Mouse (Mus musculus) kidney, embryonic 16.5 days (tissue): ENCODE data around the gene Taok2. TPM values are rescaled to one million over a fixed set of nuclear protein-coding genes. Genes with fewer than 3 reads are reported as not detected.
"Not testable (repeated sequence)": the region's sequence is repeated elsewhere in the genome, so short reads cannot be mapped to it uniquely, and the experiment has no call there.

Experiments
- ATAC-seq: fragments of 200-750 bp; cut with Nextera tagmentation; 2 replicates; pipeline ENCODE4 v1.8.0; 2017; ENCODE audit warnings: moderate TSS enrichment; ENCODE audit not compliant: low FRiP score, low TSS enrichment
- H3K27ac ChIP-seq: fragments of 300-500 bp; sonication (generic); 2 replicates; pipeline ENCODE4 v1.5.1; 2014; ENCODE audit warnings: low read length
- H3K27me3 ChIP-seq: fragments of 300-500 bp; sonication (generic); 2 replicates; pipeline ENCODE4 v1.6.1; 2014; ENCODE audit warnings: low read length, control low read depth, mixed read lengths; ENCODE audit not compliant: insufficient read depth
- H3K36me3 ChIP-seq: fragments of 300-500 bp; sonication (generic); 2 replicates; pipeline ENCODE4 v1.6.1; 2014; ENCODE audit warnings: low read length, control low read depth, mixed read lengths; ENCODE audit not compliant: insufficient read depth
- H3K4me1 ChIP-seq: fragments of 300-500 bp; sonication (generic); 2 replicates; pipeline ENCODE4 v1.6.1; 2014; ENCODE audit warnings: low read length, control low read depth, mixed read lengths; ENCODE audit not compliant: insufficient read depth
- H3K4me2 ChIP-seq: fragments of 300-500 bp; sonication (generic); replicated peaks from 2 replicates; pipeline ENCODE4 v1.6.1; 2014; ENCODE audit warnings: low read depth, low read length
- H3K4me3 ChIP-seq: fragments of 300-500 bp; sonication (generic); 2 replicates; pipeline ENCODE4 v1.5.1; 2014; ENCODE audit warnings: mild to moderate bottlenecking, low read length
- H3K9ac ChIP-seq: fragments of 300-500 bp; sonication (generic); replicated peaks from 2 replicates; pipeline ENCODE4 v1.6.1; 2014; ENCODE audit warnings: low read length
- H3K9me3 ChIP-seq: fragments of 300-500 bp; sonication (generic); 2 replicates; pipeline ENCODE4 v1.6.1; 2016; ENCODE audit warnings: low read length, control low read depth
- WGBS: fragments of 180-500 bp; shearing (Covaris S2); extraction: QIAGEN DNeasy Blood & Tissue Kit; methylation state at CpG from one replicate; pipeline ENCODE4 v1.1.7; 2014; 5-methylcytosine and 5-hydroxymethylcytosine counted together
- polyA plus RNA-seq: library from polyadenylated mRNA; unstranded; fragments of >200 nt; fragmentation: Nextera tagmentation; extraction: Ambion mirVana; gene quantifications from 2 replicates; pipeline ENCODE4 v1.2.1, GENCODE M21; 2015

Taok2 gene
- polyA plus RNA-seq, 1 experiment from 2014 or later, result 58.6 TPM

- not testable (repeated sequence) for H3K4me3 ChIP-seq, H3K9me3 ChIP-seq, H3K36me3 ChIP-seq, H3K4me2 ChIP-seq, H3K9ac ChIP-seq, ATAC-seq, H3K27me3 ChIP-seq, H3K27ac ChIP-seq, H3K4me1 ChIP-seq
- 27% methylated on average over 4 of the region's 4 CpGs for WGBS
Measured at GRCm38 (mm10) chr7:126918356-126918755, 33.9 kb upstream of the Taok2 start.

- H3K27ac ChIP-seq, result no peak overlapping the region
- H3K27me3 ChIP-seq, result no peaks in the 10 kb centered on the region
- no peak overlapping the region for H3K9ac ChIP-seq
- no peak overlapping the region for H3K4me3 ChIP-seq
- H3K9me3 ChIP-seq, result no peaks in the 10 kb centered on the region
- no peaks in the 10 kb centered on the region for H3K4me1 ChIP-seq
- 87% methylated on average over 3 of the region's 3 CpGs for WGBS
- H3K36me3 ChIP-seq, result no peaks in the 10 kb centered on the region
- no peak for ATAC-seq
- no peak overlapping the region for H3K4me2 ChIP-seq
Measured at GRCm38 (mm10) chr7:126914844-126915243, 30.3 kb upstream of the Taok2 start.

- Histone ChIP-seq H3K27ac (no peak overlapping the region), H3K4me1 (no peaks in the 10 kb centered on the region), H3K4me3 (no peak overlapping the region), H3K36me3 (no peaks in the 10 kb centered on the region), H3K27me3 (no peaks in the 10 kb centered on the region), H3K4me2 (no peak overlapping the region), H3K9me3 (no peaks in the 10 kb centered on the region), H3K9ac (no peak overlapping the region)
- WGBS, result 79% methylated on average over 3 of the region's 3 CpGs
- no peak for ATAC-seq
Measured at GRCm38 (mm10) chr7:126905590-126905989, 21.1 kb upstream of the Taok2 start.

DNA sequence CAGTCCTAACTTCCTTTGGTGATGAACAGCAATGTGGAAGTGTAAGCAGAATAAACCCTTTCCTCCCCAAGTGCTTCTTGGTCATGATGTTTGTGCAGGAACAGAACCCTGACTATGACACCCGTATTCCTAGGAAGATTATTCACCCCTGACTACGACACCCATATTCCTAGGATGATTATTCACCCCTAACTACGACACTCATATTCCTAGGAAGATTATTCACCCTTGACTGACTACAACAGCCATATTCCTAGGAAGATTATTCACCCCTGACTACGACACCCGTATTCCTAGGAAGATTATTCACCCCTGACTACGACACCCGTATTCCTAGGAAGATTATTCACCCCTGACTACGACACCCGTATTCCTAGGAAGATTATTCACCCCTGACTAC is 15.3 kb upstream of the Taok2 start:
- H3K36me3 ChIP-seq, H3K9ac ChIP-seq, H3K4me3 ChIP-seq, H3K9me3 ChIP-seq, ATAC-seq, H3K27ac ChIP-seq, H3K27me3 ChIP-seq, H3K4me2 ChIP-seq: not testable (repeated sequence)
- H3K4me1 ChIP-seq, result peaks cover 15% of the 10 kb centered on the region; the same call in 1 of the 2 replicates
- WGBS, result 94% methylated on average over 7 of the region's 9 CpGs

DNA sequence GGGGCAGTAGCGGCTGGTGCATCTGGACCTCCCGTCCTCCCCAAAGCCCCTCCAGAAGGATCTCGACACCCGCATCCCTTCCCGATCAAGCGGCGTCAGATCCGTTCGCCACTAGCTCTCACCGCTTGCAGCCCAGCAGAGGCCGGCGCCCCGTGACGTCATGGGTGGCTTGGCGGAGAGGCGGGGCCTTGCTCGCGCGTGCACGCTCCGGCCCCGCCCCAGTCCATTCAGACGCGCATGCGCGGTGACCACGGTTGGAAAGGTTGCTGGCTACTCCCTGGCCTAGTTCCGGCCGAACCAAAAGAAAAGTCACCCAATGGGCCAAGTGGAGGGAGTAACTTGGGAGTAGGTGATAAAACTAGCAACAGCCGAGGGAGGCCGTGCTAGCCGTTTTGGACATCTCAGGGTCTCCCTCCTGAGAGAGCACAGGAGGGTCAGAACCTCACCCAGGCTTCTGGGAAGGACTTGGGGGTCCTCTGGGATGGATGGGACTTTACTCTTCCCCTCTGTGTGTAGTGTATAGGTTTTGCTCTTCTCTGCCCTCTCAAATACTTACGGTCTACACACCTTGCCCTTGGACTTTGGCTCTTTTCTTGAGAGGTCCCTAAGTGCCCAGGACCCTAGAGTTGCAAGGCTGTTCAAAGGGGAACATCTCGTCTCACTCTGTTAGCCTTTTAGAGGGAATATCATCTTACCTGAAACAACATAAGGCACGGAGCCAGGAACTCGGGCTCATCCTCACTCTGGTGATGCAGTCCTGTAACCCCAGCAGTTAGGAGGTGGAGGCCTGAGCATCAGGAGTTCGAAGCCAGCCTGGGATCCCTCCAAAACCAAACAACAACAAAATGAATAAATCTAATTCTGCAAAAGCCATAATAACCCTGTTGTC is 13.8 kb upstream of the Taok2 start:
- H3K4me1 ChIP-seq, result peaks cover 15% of the 10 kb centered on the region; the same call in 1 of the 2 replicates
- ATAC-seq, result peak; percentile 94
- 9% methylated on average over 37 of the region's 37 CpGs for WGBS
- H3K9me3 ChIP-seq, result no peaks in the 10 kb centered on the region
- H3K4me3 ChIP-seq, result peak overlapping the region; percentile 69
- no peaks in the 10 kb centered on the region for H3K27me3 ChIP-seq
- peak overlapping the region; percentile 82 for H3K9ac ChIP-seq
- H3K36me3 ChIP-seq, result no peaks in the 10 kb centered on the region
- H3K27ac ChIP-seq, result peak overlapping the region; percentile 76
- H3K4me2 ChIP-seq, result peak overlapping the region; percentile 77

DNA sequence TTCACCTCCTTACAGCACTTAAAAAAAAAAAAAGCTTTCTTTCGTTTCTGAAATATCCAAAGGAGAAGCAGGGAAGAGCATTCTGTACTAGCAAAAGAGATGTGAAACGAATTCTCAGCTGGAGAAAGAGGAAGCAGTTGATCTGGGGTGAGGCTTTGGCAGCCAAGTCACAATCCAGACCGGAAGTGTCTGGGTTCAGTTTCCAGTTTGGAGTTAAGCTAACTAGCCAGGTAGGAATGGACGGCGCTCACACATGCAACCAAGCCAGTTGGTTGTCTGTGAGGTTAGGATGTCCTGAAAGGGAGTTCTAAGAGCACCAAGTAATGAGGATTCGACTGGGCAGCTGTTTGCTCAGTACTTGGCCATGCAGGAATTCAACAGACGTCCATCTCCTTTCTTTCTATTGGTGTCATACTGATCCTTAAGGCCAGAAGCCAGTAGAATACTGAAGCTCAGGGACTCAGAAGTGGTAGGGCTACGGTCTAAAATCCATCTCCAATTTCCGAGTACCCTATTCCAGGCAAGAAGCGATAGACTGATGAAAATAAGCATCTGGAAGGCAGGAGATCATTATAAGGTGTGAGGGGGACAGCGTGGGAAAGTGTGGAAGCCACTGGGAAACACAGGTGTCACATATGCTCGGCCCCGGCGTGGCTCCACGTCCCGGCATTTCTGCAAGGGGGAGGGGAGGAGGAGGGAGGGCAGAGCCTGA is 13.0 kb upstream of the Taok2 start:
- Histone ChIP-seq H3K4me1 (peaks cover 15% of the 10 kb centered on the region; the same call in 1 of the 2 replicates), H3K4me2 (peak overlapping the region; percentile 77), H3K27ac (peak overlapping the region; percentile 72), H3K4me3 (peak overlapping the region; percentile 69), H3K27me3 (no peaks in the 10 kb centered on the region), H3K36me3 (no peaks in the 10 kb centered on the region), H3K9me3 (no peaks in the 10 kb centered on the region), H3K9ac (peak overlapping the region; percentile 82)
- no peak; the same call in 1 of the 2 replicates for ATAC-seq
- 17% methylated on average over 16 of the region's 16 CpGs for WGBS

GRCm38 (mm10) chr7:126896912-126897311 is 12.4 kb upstream of the Taok2 start:
- Histone ChIP-seq H3K4me3 (no peak overlapping the region), H3K27ac (no peak overlapping the region), H3K27me3 (no peaks in the 10 kb centered on the region), H3K4me1 (peaks cover 15% of the 10 kb centered on the region; the same call in 1 of the 2 replicates), H3K9me3 (no peaks in the 10 kb centered on the region), H3K36me3 (no peaks in the 10 kb centered on the region), H3K4me2 (peak overlapping the region; percentile 77; the same call in 1 of the 2 replicates), H3K9ac (peak overlapping the region; percentile 82; the same call in 1 of the 2 replicates)
- 81% methylated on average over 5 of the region's 5 CpGs for WGBS
- ATAC-seq, result no peak

DNA sequence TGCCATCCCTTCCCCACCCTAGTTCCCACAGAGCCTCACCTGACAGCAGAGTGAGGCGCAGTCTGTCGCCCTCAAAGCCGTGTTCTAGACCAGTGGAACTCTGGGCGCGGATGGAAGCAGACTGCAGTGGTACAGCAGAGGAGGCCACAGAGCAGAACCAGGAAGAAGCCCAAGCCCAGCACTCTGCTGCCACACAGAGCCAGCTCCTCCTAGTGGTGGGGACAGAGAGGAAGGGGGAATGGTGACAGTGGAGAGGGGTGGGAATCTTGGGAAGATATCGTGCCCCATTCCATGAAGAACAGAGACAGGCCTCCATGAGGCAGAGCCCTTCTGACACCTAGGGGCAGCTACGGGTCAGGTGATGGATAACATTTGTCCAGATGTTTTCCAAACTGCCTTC is 4.3 kb upstream of the Taok2 start:
- 45% methylated on average over 7 of the region's 7 CpGs for WGBS
- Histone ChIP-seq H3K9ac (peak overlapping the region; percentile 41; the same call in 1 of the 2 replicates), H3K27me3 (no peaks in the 10 kb centered on the region)

GRCm38 (mm10) chr7:126887281-126887680 is 2.8 kb upstream of the Taok2 start:
- no peak overlapping the region for H3K4me3 ChIP-seq
- H3K4me1 ChIP-seq, result peaks cover 19% of the 10 kb centered on the region
- no peaks in the 10 kb centered on the region for H3K9me3 ChIP-seq
- 80% methylated on average over 5 of the region's 5 CpGs for WGBS
- H3K9ac ChIP-seq, result no peak overlapping the region
- H3K36me3 ChIP-seq, result 0 out of 2 replicates have a peak, but pooled peaks cover 2% of the 10 kb centered on the region
- no peak overlapping the region for H3K4me2 ChIP-seq
- H3K27me3 ChIP-seq, result no peaks in the 10 kb centered on the region
- ATAC-seq, result no peak
- no peak overlapping the region for H3K27ac ChIP-seq

More for the DNA sequence above, 4.3 kb upstream of the Taok2 start:
- no peaks in the 10 kb centered on the region for H3K9me3 ChIP-seq
- H3K36me3 ChIP-seq, result 0 out of 2 replicates have a peak, but pooled peaks cover 2% of the 10 kb centered on the region
- H3K4me1 ChIP-seq, result peaks cover 5% of the 10 kb centered on the region; the same call in 1 of the 2 replicates
- no peak overlapping the region for H3K4me3 ChIP-seq
- ATAC-seq, result no peak
- H3K27ac ChIP-seq, result no peak overlapping the region
- H3K4me2 ChIP-seq, result no peak overlapping the region
